Mouse (Mus musculus) heart, postnatal 0 days (tissue): ENCODE measurements at regions not wholly inside any gene's neighbourhood (a gene's known extent, or its start where the extent isn't known, plus 50 kb on each side); places are given as distances from the start of the nearest gene placed in this dataset.

Experiments
- CTCF ChIP-seq: IDR thresholded peaks from 2 replicates; pipeline ENCODE4 v1.5.1; 2016; ENCODE audit warnings: antibody characterized with exemption, control low read depth, low read depth
- EP300 ChIP-seq: IDR thresholded peaks from 2 replicates; pipeline ENCODE4 v1.6.1; 2016; ENCODE audit warnings: antibody characterized with exemption, low read depth

DNA sequence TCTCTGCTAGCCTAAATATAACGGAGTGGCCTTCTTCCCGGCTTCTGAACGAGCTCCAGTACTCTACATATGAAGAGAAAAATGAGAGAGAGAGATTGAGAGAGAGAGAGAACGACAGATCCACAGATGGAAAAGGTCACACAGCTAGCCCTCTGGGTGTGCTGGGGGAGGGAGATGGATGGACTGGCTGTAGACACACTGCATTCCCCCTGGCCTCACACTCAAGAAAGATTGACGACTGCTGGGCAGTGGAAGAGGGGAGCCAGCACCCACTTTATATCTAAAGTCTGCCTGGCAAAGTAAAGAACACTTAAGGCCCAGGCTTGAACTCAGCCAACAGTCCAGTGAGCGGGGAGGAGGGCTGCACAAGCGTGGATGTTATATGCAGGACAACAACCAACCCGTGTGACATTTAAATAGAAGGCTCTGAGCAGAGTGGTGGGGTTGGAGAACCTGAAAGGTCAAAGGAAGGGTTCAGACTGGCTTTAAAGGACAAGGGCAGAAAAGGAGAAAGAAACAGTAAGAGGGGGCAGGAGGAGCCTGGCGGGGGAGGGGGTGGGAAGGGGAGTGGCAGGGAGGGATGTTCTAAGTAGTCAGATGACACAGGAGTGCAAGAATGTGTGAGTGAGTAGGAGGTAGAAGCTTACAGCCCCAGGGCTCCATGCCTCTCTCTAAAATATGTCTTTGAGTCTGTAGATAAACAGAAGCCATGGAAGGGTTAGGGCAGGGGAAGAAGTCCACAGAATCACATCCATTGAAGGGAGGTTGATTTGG lies 137.2 kb downstream of the Zfp36l1 start:
- no peak for TF ChIP-seq CTCF
- TF ChIP-seq EP300: no peak
